Mouse (Mus musculus) kidney, adult 8-10 months (tissue): ENCODE measurements around the gene Ttc28.

Experiments
- DNase-seq, 2 experiments: peaks; one replicate each; pipeline ENCODE4 v3.0.0; 2022

Gene Ttc28

GRCm38 (mm10) chr5:111104801-111105200 lies 225.2 kb downstream of the Ttc28 start:
- peak; percentile 67 to 85 for DNase-seq

DNA sequence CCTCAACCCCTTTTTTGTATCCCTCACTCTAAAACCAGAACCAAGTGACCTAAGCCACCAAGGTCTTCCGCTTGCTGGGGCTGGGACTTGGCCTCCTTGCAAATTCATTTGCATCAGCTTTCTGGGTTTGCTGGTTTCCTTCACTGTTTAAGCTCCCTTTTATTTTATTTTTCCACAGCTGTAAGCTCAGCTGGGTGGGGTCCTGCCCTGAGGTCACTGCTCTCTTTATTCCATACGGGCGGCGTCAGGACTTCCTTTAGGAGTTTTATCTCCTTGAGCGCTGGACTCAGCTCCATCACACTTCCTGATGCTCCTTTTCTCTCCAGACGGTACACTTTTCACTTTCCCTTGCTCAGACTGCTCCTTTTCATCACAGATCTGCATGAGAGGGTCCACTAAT lies 231.8 kb downstream of the Ttc28 start:
- no peak for DNase-seq

GRCm38 (mm10) chr5:111113183-111113582 lies 233.6 kb downstream of the Ttc28 start:
- DNase-seq = peak in 1 of 2 experiments; percentile 33

- peak; percentile 78 to 87 for DNase-seq
Observed at GRCm38 (mm10) chr5:111113694-111114375, 234.2 kb downstream of the Ttc28 start.

DNA sequence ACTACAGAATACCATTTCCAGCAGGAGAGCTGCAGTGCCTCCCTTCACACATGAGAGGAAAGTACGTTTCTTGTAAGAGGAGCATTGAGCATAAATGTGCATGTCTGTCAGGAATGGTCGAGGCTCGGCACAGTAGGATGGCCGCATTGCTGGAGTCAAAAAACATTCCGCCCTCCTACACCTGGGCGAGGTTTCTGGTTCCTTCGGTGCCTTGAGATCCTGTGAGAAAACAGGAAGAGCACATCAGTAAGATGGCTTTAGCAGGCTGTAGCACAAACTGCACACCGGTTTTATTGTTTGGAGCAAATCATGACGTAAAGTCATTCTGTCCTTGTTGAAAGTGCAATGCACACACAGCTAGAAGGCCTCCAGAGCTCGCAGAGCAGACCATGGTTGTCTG lies 235.0 kb downstream of the Ttc28 start:
- DNase-seq = no peak

- peak; percentile 39 to 54 for DNase-seq
Observed at GRCm38 (mm10) chr5:111115519-111116350, 236.1 kb downstream of the Ttc28 start.

DNA sequence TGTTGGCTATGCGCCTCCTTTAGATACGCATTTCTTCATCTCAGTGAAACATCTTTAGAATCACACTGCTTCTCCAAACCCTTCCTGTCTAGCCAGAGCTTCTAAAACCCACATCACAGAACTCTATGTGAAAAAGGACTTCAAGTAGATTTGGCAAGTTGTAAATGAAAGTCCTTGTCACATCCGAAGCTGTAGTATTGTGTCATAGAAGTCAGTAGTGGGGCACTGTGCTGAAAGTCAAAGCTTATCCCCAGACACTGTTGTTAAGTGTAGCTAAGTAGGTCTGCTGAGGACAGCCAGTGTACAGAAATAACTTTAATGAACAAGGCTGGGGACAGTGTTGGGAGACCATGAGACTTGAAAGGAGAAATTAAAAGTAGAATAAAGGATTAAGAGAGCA lies 240.2 kb downstream of the Ttc28 start:
- no peak for DNase-seq

DNA sequence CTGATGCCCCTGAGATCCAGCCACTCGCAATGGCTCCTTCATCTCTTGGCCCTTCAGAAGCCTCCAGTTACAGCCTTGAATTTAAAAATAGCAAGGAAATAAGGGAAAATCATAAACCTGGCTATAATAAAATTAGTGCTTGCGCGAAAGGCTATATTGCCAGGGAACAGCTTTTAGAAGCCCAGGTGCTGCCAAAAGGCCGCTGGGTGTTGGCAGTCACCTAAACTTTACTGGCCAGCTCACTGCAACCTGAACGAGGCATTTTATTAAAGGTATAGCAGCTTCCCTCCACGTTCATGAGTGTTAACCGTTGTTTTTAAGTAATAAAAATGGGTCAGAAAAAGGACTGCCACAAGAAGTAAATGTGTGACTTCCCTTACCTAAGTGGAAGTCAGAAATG lies 240.7 kb downstream of the Ttc28 start:
- DNase-seq = no peak

DNA sequence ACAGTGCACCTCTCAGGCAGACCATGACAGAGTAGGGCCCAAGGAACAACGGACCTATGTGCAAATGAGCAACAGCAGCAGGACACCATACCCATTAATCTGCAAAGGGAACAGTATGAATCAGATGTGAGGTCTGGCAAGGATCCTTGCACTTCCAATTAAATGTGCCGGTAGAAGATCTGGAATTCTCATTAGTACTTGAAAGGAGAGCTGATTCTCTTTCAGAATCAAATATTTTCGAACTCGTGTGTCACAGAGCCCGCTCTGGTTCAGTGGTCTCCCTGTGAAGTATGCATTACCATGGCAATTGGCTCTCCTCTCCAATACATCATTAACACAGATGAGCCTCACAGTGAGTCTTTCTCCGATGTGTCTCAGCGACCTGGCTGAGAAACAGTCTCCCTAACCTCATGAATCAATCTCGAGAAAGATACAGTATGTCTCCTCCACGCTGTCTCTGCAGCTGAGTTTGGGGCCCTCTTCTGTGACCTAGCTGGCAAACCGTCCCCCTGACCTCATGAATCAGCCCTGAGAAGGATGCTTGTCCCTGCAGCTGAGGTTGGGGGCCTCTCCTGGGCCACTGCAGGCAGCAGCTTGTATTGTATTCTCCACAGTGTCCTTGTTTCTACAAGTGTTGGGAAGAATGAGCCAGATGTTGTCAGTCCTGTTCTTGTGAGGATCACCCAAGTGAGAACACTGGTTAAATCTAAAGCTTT lies 241.3 kb downstream of the Ttc28 start:
- no peak for DNase-seq

DNA sequence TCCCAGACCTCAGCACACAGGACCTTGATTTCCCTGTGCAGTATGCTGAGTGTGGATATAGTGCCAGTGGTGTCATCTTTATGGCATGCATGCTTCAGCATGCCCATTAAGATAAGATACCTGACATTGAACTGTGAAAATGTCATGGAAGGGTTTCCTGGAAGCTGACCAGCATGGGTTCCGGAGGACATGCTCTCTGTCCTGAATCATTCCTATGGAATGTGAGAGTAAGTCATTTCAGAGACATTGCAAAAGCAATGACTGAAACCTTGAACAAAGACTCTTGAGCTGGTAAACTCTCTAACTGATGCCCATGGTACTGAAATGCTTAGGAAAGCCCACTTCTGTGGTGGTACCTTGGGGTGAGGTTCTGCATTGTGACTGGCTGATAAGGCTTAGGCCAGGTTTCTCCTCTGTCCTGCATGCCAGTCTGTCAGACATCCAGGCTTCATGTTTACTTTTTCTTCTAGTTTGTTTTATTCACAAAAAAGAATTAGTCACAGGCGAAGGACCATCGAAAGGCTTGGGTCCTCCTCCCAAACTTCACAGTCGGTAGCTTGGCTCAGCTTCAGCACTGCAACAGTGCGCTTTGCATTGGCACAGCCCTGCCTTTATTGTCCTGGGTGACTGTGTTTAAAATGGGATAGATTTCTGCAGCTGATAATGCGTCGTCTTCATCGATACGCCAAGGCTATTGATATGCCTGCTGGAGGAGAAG lies 242.9 kb downstream of the Ttc28 start:
- no peak for DNase-seq

- no peak for DNase-seq
Observed at GRCm38 (mm10) chr5:111123050-111123746, 243.6 kb downstream of the Ttc28 start.

DNA sequence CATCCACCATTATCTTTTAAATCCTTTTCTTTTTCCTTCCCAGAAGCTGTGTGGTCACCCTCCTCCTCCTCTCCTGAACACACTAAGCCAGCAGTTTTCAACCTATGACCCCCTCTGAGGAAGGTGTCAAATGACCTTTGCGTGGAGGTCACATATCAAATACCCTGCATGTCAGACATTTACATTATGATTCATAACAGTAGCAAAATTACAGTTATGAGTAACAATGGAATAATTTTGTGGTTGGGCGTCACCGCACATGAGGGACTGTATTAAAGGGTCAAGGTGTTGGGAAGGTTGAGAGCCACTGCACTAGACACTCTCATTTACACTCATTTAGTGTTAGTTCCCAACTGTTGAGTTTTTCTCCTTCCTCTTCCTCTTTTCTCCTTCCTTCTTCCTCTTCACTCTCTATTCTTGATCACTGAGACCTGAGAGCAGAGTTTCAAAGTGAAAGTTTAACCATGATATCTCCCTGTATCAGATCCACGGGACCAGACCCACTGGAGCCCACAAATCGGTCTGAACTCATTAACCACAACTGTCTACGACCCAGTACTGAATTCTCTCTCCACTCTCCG lies 245.1 kb downstream of the Ttc28 start:
- peak in 1 of 2 experiments; percentile 31 for DNase-seq

- DNase-seq = peak; percentile 71 to 82
Observed at GRCm38 (mm10) chr5:111125746-111126145, 246.1 kb downstream of the Ttc28 start.

GRCm38 (mm10) chr5:111127786-111128185 lies 248.2 kb downstream of the Ttc28 start:
- DNase-seq = no peak

DNA sequence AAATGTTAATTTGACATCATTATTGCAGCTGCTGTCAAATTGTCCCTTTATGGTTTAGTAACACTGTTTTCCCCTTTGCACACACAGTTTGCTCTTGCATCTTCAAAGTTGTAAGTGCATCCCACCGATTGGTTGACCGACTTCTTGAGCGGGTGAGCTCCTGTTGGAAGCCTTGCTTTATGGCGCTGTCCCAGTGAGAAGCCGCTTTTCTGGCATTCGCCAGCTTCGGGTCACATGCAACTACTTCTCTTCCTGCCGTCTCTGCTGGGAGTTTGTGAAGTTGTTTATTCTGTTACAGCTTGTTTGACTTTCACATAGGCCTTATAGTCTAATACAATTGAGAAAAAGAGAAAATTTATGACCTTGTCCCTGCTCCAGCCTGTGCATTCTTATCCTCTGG lies 250.5 kb downstream of the Ttc28 start:
- no peak for DNase-seq

DNA sequence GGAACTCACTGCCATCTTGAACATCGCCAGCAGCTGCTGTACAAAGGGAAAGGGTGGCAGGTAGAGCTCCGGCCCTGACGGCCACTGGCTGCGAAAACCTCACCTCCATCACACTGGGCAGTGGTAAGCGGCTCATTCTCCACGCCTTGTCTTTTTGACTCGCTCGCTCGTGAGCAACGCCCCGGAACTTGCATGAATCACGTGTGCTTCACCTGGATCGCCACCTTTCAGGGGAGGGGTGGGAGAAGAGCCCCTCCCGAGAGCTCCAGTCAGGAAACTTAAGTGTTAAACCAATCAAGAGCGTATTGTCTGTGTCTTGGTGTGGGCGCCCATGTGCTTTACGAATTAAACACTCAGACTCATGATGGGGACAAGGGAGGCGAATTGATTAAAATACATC lies 252.0 kb downstream of the Ttc28 start:
- DNase-seq = no peak

DNA sequence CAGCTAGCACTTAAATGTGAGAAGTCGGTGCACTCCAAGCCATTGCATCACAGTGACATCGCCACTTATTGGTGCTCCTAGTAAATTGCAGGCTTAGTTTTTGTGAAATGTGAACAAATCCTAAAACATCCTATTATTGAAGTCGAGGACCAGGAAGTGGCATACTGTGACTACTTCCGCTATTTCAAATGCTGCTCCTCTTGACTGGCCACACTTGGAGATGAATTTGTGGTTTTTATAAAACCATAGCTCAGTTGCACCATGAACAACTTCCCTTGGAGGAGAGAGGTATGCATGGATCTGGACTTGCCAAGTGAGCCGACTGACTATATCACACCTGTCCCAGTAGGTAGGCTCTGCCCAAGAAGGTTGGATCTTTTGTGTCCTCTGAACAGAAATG lies 253.5 kb downstream of the Ttc28 start:
- DNase-seq = no peak

- DNase-seq = no peak
Observed at GRCm38 (mm10) chr5:111133754-111134153, 254.2 kb downstream of the Ttc28 start.

DNA sequence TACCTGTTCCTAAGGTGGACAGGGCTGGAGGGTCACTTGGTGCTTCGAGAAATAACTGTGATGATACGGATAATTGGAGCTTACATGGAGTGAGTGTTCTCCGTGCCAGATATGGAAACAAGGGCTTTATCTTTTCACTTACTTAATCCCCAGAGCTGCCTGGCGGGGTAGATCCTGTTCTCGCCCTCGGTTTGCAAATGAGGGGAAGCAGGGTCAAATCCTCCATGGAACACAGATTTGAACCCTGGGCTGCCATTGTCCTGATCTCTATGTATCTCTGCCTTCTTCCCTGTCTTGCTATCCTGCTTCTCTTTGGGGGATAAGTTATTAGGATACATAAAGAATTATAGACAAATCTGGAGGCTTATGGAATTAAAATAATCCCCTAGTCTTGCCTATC lies 257.7 kb downstream of the Ttc28 start:
- DNase-seq = no peak

GRCm38 (mm10) chr5:111137742-111138141 lies 258.1 kb downstream of the Ttc28 start:
- no peak for DNase-seq

DNA sequence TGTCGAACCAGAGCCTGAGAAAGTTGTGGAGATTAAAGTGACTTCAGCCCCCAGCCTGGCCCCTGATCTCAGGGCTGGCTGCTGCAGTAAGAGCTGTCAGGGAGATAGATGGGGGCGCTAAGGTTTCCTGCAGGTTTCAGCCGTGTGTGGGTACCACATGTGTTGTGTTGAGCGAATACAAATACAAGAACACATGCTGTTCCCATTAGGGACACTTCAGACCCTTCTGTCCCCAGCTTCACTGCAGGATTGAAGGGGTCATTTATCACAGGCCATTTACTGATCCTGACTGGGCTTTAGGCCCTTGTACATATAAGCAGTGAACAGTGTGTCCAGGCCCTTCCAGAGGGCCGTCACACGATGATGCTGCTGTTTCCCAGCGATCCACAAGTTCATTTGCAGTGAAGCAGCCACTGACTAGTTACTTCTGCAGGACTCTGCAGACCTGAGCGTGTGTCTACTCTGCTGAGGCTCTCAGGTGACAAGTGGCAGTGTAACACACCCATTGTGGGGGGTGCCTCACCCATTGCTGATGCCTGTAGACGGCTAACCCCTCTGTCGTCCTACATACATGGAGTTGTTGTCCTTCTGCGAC lies 258.7 kb downstream of the Ttc28 start:
- no peak for DNase-seq
